Mouse (Mus musculus) gastrocnemius, postnatal 36 days (tissue): ENCODE data around the gene Pbdc1. TPM values are rescaled to one million over a fixed set of nuclear protein-coding genes. Genes with fewer than 3 reads are reported as not detected.

Experiments used
- total RNA-seq, 2 experiments: library from RNA; stranded (reverse); gene quantifications; 2 replicates each; pipeline ENCODE4 v1.2.3; 2021

Pbdc1 gene
- total RNA-seq, 2 experiments from 2014 or later, result 5.4 to 7.6 TPM

Other genes with a start within 250 kb of the Pbdc1 start
- not detected for gene Magee2, start 222.5 kb upstream of the Pbdc1 start, total RNA-seq
- gene Magee1, start 40.6 kb downstream of the Pbdc1 start, total RNA-seq, result 1 to 10 TPM; 1.1 to 1.2 TPM